Mouse (Mus musculus) C2C12 (cell line): ENCODE results near the gene Ppm1l.

Source experiments
- CTCF ChIP-seq: IDR thresholded peaks from one replicate; pipeline ENCODE4 v1.5.1; 2011; ENCODE audit not compliant: control insufficient read depth, insufficient read depth, insufficient read length
- MAX ChIP-seq: IDR thresholded peaks from one replicate; pipeline ENCODE4 v1.6.1; 2011; ENCODE audit warnings: mild to moderate bottlenecking, control low read depth
- MYOG ChIP-seq: IDR thresholded peaks from one replicate; pipeline ENCODE4 v1.6.1; 2011; ENCODE audit not compliant: control insufficient read depth, insufficient read length; ENCODE audit errors: extremely low read depth

GRCm38 (mm10) chr3:69487471-69487870 is 170.8 kb downstream of the Ppm1l start:
- TF ChIP-seq MAX, result no peak
- no peak for TF ChIP-seq CTCF
- TF ChIP-seq MYOG, result no peak
